Mouse (Mus musculus) small intestine, adult 2 months (tissue): ENCODE measurements around the gene Tmem86a. TPM values are rescaled to one million over a fixed set of nuclear protein-coding genes. Genes with fewer than 3 reads are reported as not detected.
"Not testable (repeated sequence)": the region's sequence is repeated elsewhere in the genome, so short reads cannot be mapped to it uniquely, and the experiment has no call there.

Experiments
- H3K27ac ChIP-seq: fragments of 200-500 bp; 2 replicates; pipeline ENCODE4 v1.5.1; 2012; ENCODE audit warnings: low read depth, low read length, control low read depth, inconsistent platforms; ENCODE audit not compliant: insufficient read depth
- H3K27me3 ChIP-seq: fragments of 200-500 bp; 2 replicates; pipeline ENCODE4 v1.6.1; 2012; ENCODE audit warnings: mild to moderate bottlenecking, moderate library complexity, low read length, inconsistent platforms; ENCODE audit not compliant: control insufficient read depth, insufficient read depth
- H3K36me3 ChIP-seq: fragments of 200-500 bp; 2 replicates; pipeline ENCODE4 v1.6.1; 2012; ENCODE audit warnings: mild to moderate bottlenecking, low read length, control low read depth, inconsistent platforms; ENCODE audit not compliant: control insufficient read depth, insufficient read depth
- H3K4me1 ChIP-seq: fragments of 200-500 bp; 2 replicates; pipeline ENCODE4 v1.6.1; 2012; ENCODE audit warnings: low read length, inconsistent platforms, mixed read lengths; ENCODE audit not compliant: control insufficient read depth, insufficient read depth, insufficient read length
- H3K4me3 ChIP-seq: fragments of 200-500 bp; 2 replicates; pipeline ENCODE4 v1.5.1; 2012; ENCODE audit warnings: low read depth, mild to moderate bottlenecking, control low read depth, inconsistent platforms, low read length, moderate library complexity
- CTCF ChIP-seq: fragments of 200-500 bp; IDR thresholded peaks from 2 replicates; pipeline ENCODE4 v1.5.1; 2012; ENCODE audit warnings: low read depth, mild to moderate bottlenecking, control low read depth, inconsistent platforms, low read length, moderate library complexity, mixed read lengths; ENCODE audit not compliant: insufficient replicate concordance, insufficient read length; ENCODE audit errors: extremely low read depth
- POLR2A ChIP-seq: fragments of 200-500 bp; IDR thresholded peaks from 2 replicates; pipeline ENCODE4 v1.6.1; 2012; ENCODE audit warnings: low read depth, mild to moderate bottlenecking, control low read depth, inconsistent platforms, low read length, moderate library complexity
- WGBS: fragments of 180-500 bp; shearing (Covaris S2); methylation state at CpG from one replicate; pipeline ENCODE4 v1.1.7; 2018; 5-methylcytosine and 5-hydroxymethylcytosine counted together
- polyA plus RNA-seq: library from polyadenylated mRNA; depleted of rRNA; stranded (reverse); fragments of >200 nt; gene quantifications from 2 replicates; pipeline ENCODE4 v1.2.3, GENCODE M21; 2012

The Tmem86a gene
- polyA plus RNA-seq, 1 experiment = 385 TPM

- H3K27ac ChIP-seq = no peak overlapping the region
- WGBS = 73% methylated on average over 5 of the region's 5 CpGs
- no peaks in the 10 kb centered on the region for H3K27me3 ChIP-seq
- H3K4me1 ChIP-seq = peaks cover 14% of the 10 kb centered on the region; the same call in 1 of the 2 replicates
- H3K36me3 ChIP-seq = no peaks in the 10 kb centered on the region
- TF ChIP-seq CTCF (no peak), POLR2A (no peak)
- H3K4me3 ChIP-seq = no peak overlapping the region
These were observed 30.8 kb upstream of the Tmem86a start for GRCm38 (mm10) chr7:47019641-47020040.

GRCm38 (mm10) chr7:47020956-47021355 is 29.4 kb upstream of the Tmem86a start:
- Histone ChIP-seq H3K4me3 (no peak overlapping the region), H3K27me3 (no peaks in the 10 kb centered on the region), H3K27ac (no peak overlapping the region), H3K4me1 (peaks cover 8% of the 10 kb centered on the region; the same call in 1 of the 2 replicates), H3K36me3 (no peaks in the 10 kb centered on the region)
- TF ChIP-seq POLR2A (no peak), CTCF (no peak)
- 17% methylated on average over 8 of the region's 8 CpGs for WGBS

- Histone ChIP-seq H3K27me3 (no peaks in the 10 kb centered on the region), H3K36me3 (no peaks in the 10 kb centered on the region), H3K27ac (no peak overlapping the region), H3K4me1 (peaks cover 8% of the 10 kb centered on the region; the same call in 1 of the 2 replicates), H3K4me3 (no peak overlapping the region)
- TF ChIP-seq POLR2A (no peak), CTCF (no peak)
- 62% methylated on average over 8 of the region's 8 CpGs for WGBS
These were observed 27.9 kb upstream of the Tmem86a start for GRCm38 (mm10) chr7:47022482-47022881.

GRCm38 (mm10) chr7:47023530-47023929 is 26.9 kb upstream of the Tmem86a start:
- WGBS = 4% methylated on average over 6 of the region's 6 CpGs
- Histone ChIP-seq H3K27me3 (no peaks in the 10 kb centered on the region), H3K4me1 (peaks cover 8% of the 10 kb centered on the region; the same call in 1 of the 2 replicates), H3K4me3 (no peak overlapping the region), H3K27ac (no peak overlapping the region), H3K36me3 (no peaks in the 10 kb centered on the region)
- peak; percentile 96 for TF ChIP-seq CTCF
- TF ChIP-seq POLR2A = no peak

GRCm38 (mm10) chr7:47024454-47024853 is 25.9 kb upstream of the Tmem86a start:
- Histone ChIP-seq H3K36me3 (no peaks in the 10 kb centered on the region), H3K4me3 (no peak overlapping the region), H3K27me3 (no peaks in the 10 kb centered on the region), H3K4me1 (peaks cover 8% of the 10 kb centered on the region; the same call in 1 of the 2 replicates), H3K27ac (peak overlapping the region; percentile 7)
- 43% methylated on average over 7 of the region's 7 CpGs for WGBS
- no peak for TF ChIP-seq CTCF
- no peak for TF ChIP-seq POLR2A

- 75% methylated on average over 9 of the region's 9 CpGs for WGBS
- H3K36me3 ChIP-seq = no peaks in the 10 kb centered on the region
These were observed 25.0 kb upstream of the Tmem86a start for GRCm38 (mm10) chr7:47025429-47025828.

GRCm38 (mm10) chr7:47026899-47027298 is 23.5 kb upstream of the Tmem86a start:
- not testable (repeated sequence) for H3K27me3 ChIP-seq, H3K27ac ChIP-seq, H3K4me1 ChIP-seq, H3K36me3 ChIP-seq, H3K4me3 ChIP-seq
- 42% methylated on average over 3 of the region's 3 CpGs for WGBS

More at GRCm38 (mm10) chr7:47025429-47025828, 25.0 kb upstream of the Tmem86a start:
- H3K4me3 ChIP-seq = no peak overlapping the region
- H3K27ac ChIP-seq = no peak overlapping the region
- no peak for TF ChIP-seq CTCF
- TF ChIP-seq POLR2A = no peak
- no peaks in the 10 kb centered on the region for H3K27me3 ChIP-seq
- peaks cover 8% of the 10 kb centered on the region; the same call in 1 of the 2 replicates for H3K4me1 ChIP-seq

GRCm38 (mm10) chr7:47027520-47027919 is 22.9 kb upstream of the Tmem86a start:
- no peak for TF ChIP-seq CTCF
- TF ChIP-seq POLR2A = no peak
- WGBS = 86% methylated on average over 1 of the region's 1 CpGs
- H3K27ac ChIP-seq = no peak overlapping the region

More at GRCm38 (mm10) chr7:47027520-47027919, 22.9 kb upstream of the Tmem86a start:
- H3K27me3 ChIP-seq = no peaks in the 10 kb centered on the region
- no peaks in the 10 kb centered on the region for H3K36me3 ChIP-seq
- H3K4me3 ChIP-seq = no peak overlapping the region
- H3K4me1 ChIP-seq = peaks cover 7% of the 10 kb centered on the region; the same call in 1 of the 2 replicates
